Mouse (Mus musculus): ENCODE data around the gene Ang2. TPM values are rescaled to one million over a fixed set of nuclear protein-coding genes. Genes with fewer than 3 reads are reported as not detected.

The Ang2 gene
- polyA plus RNA-seq, 1 experiment from 2014 or later, result not detected

Other genes starting within 250 kb of the Ang2 start
- 0.99 and 1.2 TPM in 2 replicates for gene Pnp2, start 243.2 kb downstream of the Ang2 start, polyA plus RNA-seq (2014; fragmentation: Nextera tagmentation; extraction: Ambion mirVana)
- not detected in 2 replicates for gene Rnase10, start 191.4 kb downstream of the Ang2 start, polyA plus RNA-seq (2014; fragmentation: Nextera tagmentation; extraction: Ambion mirVana)
- gene Rnase9, start 157.3 kb downstream of the Ang2 start, polyA plus RNA-seq (2014; fragmentation: Nextera tagmentation; extraction: Ambion mirVana), result 0.35 TPM in 1 of 2 replicates, not detected in the other
- 1.1 TPM in 1 of 2 replicates, not detected in the other for gene Rnase11, start 149.0 kb downstream of the Ang2 start, polyA plus RNA-seq (2014; fragmentation: Nextera tagmentation; extraction: Ambion mirVana)
- gene Rnase12, start 141.5 kb downstream of the Ang2 start, polyA plus RNA-seq (2014; fragmentation: Nextera tagmentation; extraction: Ambion mirVana), result 16.5 and 18.5 TPM in 2 replicates
- gene Olfr750, start 124.7 kb downstream of the Ang2 start, polyA plus RNA-seq (2014; fragmentation: Nextera tagmentation; extraction: Ambion mirVana), result not detected in 2 replicates
- 38.9 and 41.8 TPM in 2 replicates for gene Rnase4, start 108.1 kb downstream of the Ang2 start, polyA plus RNA-seq (2014; fragmentation: Nextera tagmentation; extraction: Ambion mirVana)
- gene Ang, start 108.0 kb downstream of the Ang2 start, polyA plus RNA-seq (2014; fragmentation: Nextera tagmentation; extraction: Ambion mirVana), result 6.3 and 9.5 TPM in 2 replicates
- gene Eddm3b, start 84.7 kb downstream of the Ang2 start, polyA plus RNA-seq (2014; fragmentation: Nextera tagmentation; extraction: Ambion mirVana), result 2.1 and 2.5 TPM in 2 replicates
- 0.38 and 0.49 TPM in 2 replicates for gene Rnase6, start 75.2 kb downstream of the Ang2 start, polyA plus RNA-seq (2014; fragmentation: Nextera tagmentation; extraction: Ambion mirVana)
- gene Rnase1, start 52.4 kb downstream of the Ang2 start, polyA plus RNA-seq (2014; fragmentation: Nextera tagmentation; extraction: Ambion mirVana), result 0.53 and 0.65 TPM in 2 replicates
- not detected in 2 replicates for gene Rnase2b, start 36.9 kb downstream of the Ang2 start, polyA plus RNA-seq (2014; fragmentation: Nextera tagmentation; extraction: Ambion mirVana)
- gene Ear14, start 4.2 kb upstream of the Ang2 start, polyA plus RNA-seq (2014; fragmentation: Nextera tagmentation; extraction: Ambion mirVana), result not detected in 2 replicates
- gene Rnase2a, start 57.0 kb upstream of the Ang2 start, polyA plus RNA-seq (2014; fragmentation: Nextera tagmentation; extraction: Ambion mirVana), result not detected in 2 replicates
- gene Gm7247, start 162.6 kb upstream of the Ang2 start, polyA plus RNA-seq (2014; fragmentation: Nextera tagmentation; extraction: Ambion mirVana), result not detected in 2 replicates
- not detected in 2 replicates for gene Vmn2r88, start 211.7 kb upstream of the Ang2 start, polyA plus RNA-seq (2014; fragmentation: Nextera tagmentation; extraction: Ambion mirVana)

Data from kidney, embryonic 14.5 days (tissue).